Mouse (Mus musculus): ENCODE results near the gene Lao1. TPM values are rescaled to one million over a fixed set of nuclear protein-coding genes. Genes with fewer than 3 reads are reported as not detected.

The Lao1 gene
- polyA plus RNA-seq, 1 experiment from 2014 or later: not detected

DNA sequence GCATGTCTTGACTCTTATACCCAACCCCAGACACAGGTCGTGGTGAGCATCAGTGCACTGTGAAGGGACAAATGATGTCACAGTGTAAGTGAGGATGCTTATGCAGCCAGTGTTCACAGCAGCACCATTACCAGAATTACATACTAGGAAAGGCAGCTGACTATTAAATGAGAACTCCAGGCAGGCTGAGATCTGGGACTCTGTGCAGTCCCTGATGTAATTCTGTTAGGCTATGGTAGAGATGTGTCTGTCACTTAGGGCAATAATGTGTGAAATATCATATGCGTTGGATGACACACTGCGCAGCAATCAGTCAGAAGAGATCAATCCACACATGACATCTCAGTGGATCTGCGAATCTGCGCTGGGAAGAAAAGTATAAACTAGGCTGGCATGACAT, 55.7 kb downstream of the Lao1 start:
- no peaks in the 10 kb centered on the region for H3K27me3 ChIP-seq
- H3K4me1 ChIP-seq: peaks cover 19% of the 10 kb centered on the region; the same call in 1 of the 2 replicates
- H3K4me2 ChIP-seq (replicated peaks): no peak overlapping the region
- 86% methylated on average over 5 of the region's 5 CpGs for WGBS
- no peak for ATAC-seq (ENCODE audit: insufficient number of reproducible peaks, insufficient read depth, low FRiP score, low TSS enrichment)
- no peak overlapping the region for H3K4me3 ChIP-seq
- no peak overlapping the region for H3K9ac ChIP-seq
- H3K9me3 ChIP-seq: no peaks in the 10 kb centered on the region
- H3K36me3 ChIP-seq: no peaks in the 10 kb centered on the region
- H3K27ac ChIP-seq: no peak overlapping the region

Other genes starting within 250 kb of the Lao1 start
- not detected in 2 replicates for gene Olfr1340, start 241.4 kb upstream of the Lao1 start, polyA plus RNA-seq (2016; fragmentation: Nextera tagmentation; extraction: Ambion mirVana)
- gene Olfr1339, start 229.4 kb upstream of the Lao1 start, polyA plus RNA-seq (2016; fragmentation: Nextera tagmentation; extraction: Ambion mirVana): not detected in 2 replicates
- not detected in 2 replicates for gene Olfr1338, start 202.8 kb upstream of the Lao1 start, polyA plus RNA-seq (2016; fragmentation: Nextera tagmentation; extraction: Ambion mirVana)
- not detected in 2 replicates for gene Olfr1337, start 179.0 kb upstream of the Lao1 start, polyA plus RNA-seq (2016; fragmentation: Nextera tagmentation; extraction: Ambion mirVana)
- not detected in 2 replicates for gene Olfr1335, start 151.6 kb upstream of the Lao1 start, polyA plus RNA-seq (2016; fragmentation: Nextera tagmentation; extraction: Ambion mirVana)
- not detected in 2 replicates for gene Olfr1333, start 125.3 kb upstream of the Lao1 start, polyA plus RNA-seq (2016; fragmentation: Nextera tagmentation; extraction: Ambion mirVana)
- not detected in 2 replicates for gene Olfr1331, start 96.9 kb upstream of the Lao1 start, polyA plus RNA-seq (2016; fragmentation: Nextera tagmentation; extraction: Ambion mirVana)
- gene Olfr1330, start 73.0 kb upstream of the Lao1 start, polyA plus RNA-seq (2016; fragmentation: Nextera tagmentation; extraction: Ambion mirVana): not detected in 2 replicates
- not detected in 2 replicates for gene Olfr1329, start 44.1 kb upstream of the Lao1 start, polyA plus RNA-seq (2016; fragmentation: Nextera tagmentation; extraction: Ambion mirVana)
- not detected in 2 replicates for gene Olfr1328, start 23.0 kb upstream of the Lao1 start, polyA plus RNA-seq (2016; fragmentation: Nextera tagmentation; extraction: Ambion mirVana)
- gene Slc2a1, start 147.1 kb downstream of the Lao1 start, polyA plus RNA-seq (2016; fragmentation: Nextera tagmentation; extraction: Ambion mirVana): 109 and 111 TPM in 2 replicates
- gene Zfp691, start 212.6 kb downstream of the Lao1 start, polyA plus RNA-seq (2016; fragmentation: Nextera tagmentation; extraction: Ambion mirVana): 7.7 and 7.8 TPM in 2 replicates
- gene Ermap, start 228.4 kb downstream of the Lao1 start, polyA plus RNA-seq (2016; fragmentation: Nextera tagmentation; extraction: Ambion mirVana): 8.4 and 8.9 TPM in 2 replicates
- gene Svbp, start 233.7 kb downstream of the Lao1 start, polyA plus RNA-seq (2016; fragmentation: Nextera tagmentation; extraction: Ambion mirVana): 189 TPM in 2 replicates

All from embryonic facial prominence, embryonic 12.5 days (tissue).